Mouse (Mus musculus): ENCODE data around the gene Hist2h2aa2.
A peak's percentile ranks its signal among the peaks of the same experiment; 100 is the strongest.

The Hist2h2aa2 gene

DNA sequence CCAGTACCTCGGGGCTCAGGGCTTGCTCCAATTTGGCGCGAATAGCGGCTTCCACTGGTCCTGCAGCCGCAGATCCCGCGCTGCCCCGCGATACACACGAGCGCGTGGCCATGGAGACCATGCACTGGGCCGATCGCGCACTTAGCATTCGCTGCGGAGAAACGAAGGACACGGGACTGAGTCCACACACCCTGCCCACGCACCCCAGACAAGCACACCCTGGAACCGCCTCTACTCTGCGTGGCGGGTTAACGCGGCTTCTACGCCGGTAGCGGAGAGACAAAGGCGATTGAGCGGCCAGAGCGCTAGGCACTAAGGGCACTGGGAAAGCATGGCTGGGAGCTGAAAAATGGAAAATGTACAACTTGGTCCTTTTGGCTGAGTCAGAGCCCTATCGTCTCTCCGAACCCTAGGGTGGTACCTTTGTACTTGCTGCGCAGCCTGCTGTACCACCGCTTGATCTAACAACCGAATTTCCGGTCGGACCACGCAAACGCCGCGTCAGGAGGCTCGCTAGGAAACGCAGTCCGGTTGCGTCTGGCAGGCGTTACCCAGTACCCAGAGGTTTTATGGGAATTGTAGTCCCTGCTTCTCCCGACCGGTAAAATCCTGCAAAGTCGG, 42.8 kb downstream of the Hist2h2aa2 start:
- DNase-seq (ENCODE audit: low spot score): peak; percentile 95

DNA sequence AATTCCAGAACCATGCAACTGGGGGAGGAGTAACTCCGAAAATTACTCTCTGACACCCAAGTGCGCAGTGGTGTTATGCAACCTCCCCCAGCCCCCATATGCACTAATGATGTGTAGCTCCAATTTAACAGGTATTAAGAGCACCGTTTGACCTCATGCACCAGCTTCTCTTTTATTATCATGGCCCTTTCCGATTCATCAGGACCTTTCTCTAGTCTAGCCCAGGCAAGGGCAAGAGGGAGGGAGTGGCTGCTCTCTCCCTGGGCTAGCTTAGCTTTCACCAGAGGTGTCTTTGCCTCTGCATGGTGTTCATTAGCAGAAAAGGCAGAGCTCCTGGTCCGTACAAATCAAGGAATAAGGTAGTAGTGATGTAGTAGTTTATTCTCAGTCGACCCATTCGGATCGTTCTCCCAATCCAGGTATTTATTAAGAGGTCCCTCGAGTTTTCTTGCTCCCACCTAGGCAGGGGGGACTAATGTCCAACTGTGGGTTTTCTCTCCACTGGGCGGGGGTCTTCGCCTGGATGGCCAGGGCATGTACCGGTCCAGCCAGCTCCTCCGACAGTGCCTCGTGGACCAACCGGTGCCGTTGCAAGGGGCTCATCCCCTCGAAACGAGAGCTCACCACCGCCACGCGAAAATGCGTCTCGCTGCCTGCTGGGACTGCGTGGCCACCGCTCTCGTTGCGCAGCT, 43.5 kb downstream of the Hist2h2aa2 start:
- peak; percentile 12 for DNase-seq (ENCODE audit: low spot score)

GRCm38 (mm10) chr3:96195616-96196313, 44.3 kb downstream of the Hist2h2aa2 start:
- DNase-seq (ENCODE audit: low spot score): no peak

GRCm38 (mm10) chr3:96194966-96195365, 45.1 kb downstream of the Hist2h2aa2 start:
- no peak for DNase-seq (ENCODE audit: low spot score)

GRCm38 (mm10) chr3:96192977-96193376, 47.1 kb downstream of the Hist2h2aa2 start:
- no peak for DNase-seq (ENCODE audit: low spot score)

Measured in embryo, embryonic 10.5 days (tissue).